Mouse (Mus musculus): ENCODE data around the gene Snrpb2.

DNA sequence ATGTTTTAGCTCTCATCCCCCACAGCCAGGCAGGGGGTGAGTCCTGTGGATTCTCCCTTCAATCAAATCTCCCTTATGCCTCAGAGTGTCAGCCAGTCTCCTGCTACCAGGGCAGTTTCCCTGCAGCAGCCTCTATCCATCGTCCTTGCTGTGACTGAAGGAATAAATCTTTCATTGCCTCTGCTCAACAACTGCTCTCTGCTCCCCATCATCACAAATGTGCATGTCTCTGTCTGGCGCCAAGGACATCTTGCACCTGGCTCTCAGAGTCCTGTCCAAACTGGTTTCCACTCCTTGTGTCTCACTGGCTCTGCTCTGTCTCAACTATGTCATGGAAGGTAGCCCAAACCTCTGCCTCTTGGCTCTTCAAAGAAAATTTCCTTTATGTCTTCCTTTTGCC lies 43.1 kb upstream of the Snrpb2 start:
- TF ChIP-seq POLR2A (IDR thresholded peaks at IDR 0.05; ENCODE audit: insufficient read length, low read depth) (no peak), MYOD1 (IDR thresholded peaks at IDR 0.05; ENCODE audit: control insufficient read depth in 1 of 3, insufficient read length in 2 of 3, low read depth in 2 of 3) (no peak), USF1 (IDR thresholded peaks at IDR 0.05; ENCODE audit: low read depth) (no peak), TCF12 (IDR thresholded peaks at IDR 0.05; ENCODE audit: insufficient read depth, poor library complexity, severe bottlenecking) (no peak)
